Mouse (Mus musculus) liver, embryonic 14.5 days (tissue): Measurements from ENCODE around the gene Ube2h. TPM values are rescaled to one million over a fixed set of nuclear protein-coding genes. Genes with fewer than 3 reads are reported as not detected.

Experiments used
- ATAC-seq: fragments of 200-750 bp; cut with Nextera tagmentation; 2 replicates; pipeline ENCODE4 v1.8.0; 2017; ENCODE audit warnings: moderate number of reproducible peaks, mild to moderate bottlenecking, moderate library complexity; ENCODE audit not compliant: insufficient read depth
- DNase-seq, 3 experiments: peaks; one replicate each; pipeline ENCODE4 v3.0.0-alpha.2; 2012 to 2013; ENCODE audit warnings: low read depth in 3 of 3, low spot score in 3 of 3
- H3K27ac ChIP-seq: fragments of 300-500 bp; sonication (generic); 2 replicates; pipeline ENCODE4 v1.5.1; 2014; ENCODE audit warnings: moderate library complexity, mild to moderate bottlenecking, control low read depth, inconsistent platforms
- H3K27me3 ChIP-seq: fragments of 300-500 bp; sonication (generic); 2 replicates; pipeline ENCODE4 v1.6.1; 2014; ENCODE audit warnings: mild to moderate bottlenecking, low read length, moderate library complexity; ENCODE audit not compliant: control insufficient read depth, insufficient read depth
- H3K36me3 ChIP-seq: fragments of 300-500 bp; sonication (generic); replicated peaks from 2 replicates; pipeline ENCODE4 v1.6.1; 2014; ENCODE audit warnings: low read depth; ENCODE audit not compliant: control insufficient read depth, insufficient read depth
- H3K4me1 ChIP-seq, 2 experiments: fragments of 200-500 bp in 1 of 2; fragments of 300-500 bp in 1 of 2; sonication (generic) in 1 of 2; replicated peaks; 2 replicates each; pipeline ENCODE4 v1.6.1; 2012 to 2014; ENCODE audit warnings: antibody characterized with exemption in 1 of 2, inconsistent platforms in 1 of 2, low read length in 1 of 2; ENCODE audit not compliant: control insufficient read depth in 2 of 2, insufficient read depth in 2 of 2
- H3K4me2 ChIP-seq: fragments of 300-500 bp; sonication (generic); 2 replicates; pipeline ENCODE4 v1.6.1; 2014; ENCODE audit warnings: low read depth, mild to moderate bottlenecking, control low read depth, moderate library complexity
- H3K4me3 ChIP-seq, 2 experiments: fragments of 200-500 bp in 1 of 2; fragments of 300-500 bp in 1 of 2; sonication (generic) in 1 of 2; 2 replicates each; pipeline ENCODE4 v1.5.1; 2012 to 2014; ENCODE audit warnings: low read depth in 2 of 2, low read length in 2 of 2, mild to moderate bottlenecking in 2 of 2, control low read depth in 1 of 2, inconsistent platforms in 1 of 2, moderate library complexity in 1 of 2; ENCODE audit not compliant: insufficient read depth in 1 of 2
- H3K9ac ChIP-seq: fragments of 300-500 bp; sonication (generic); replicated peaks from 2 replicates; pipeline ENCODE4 v1.6.1; 2014; ENCODE audit warnings: mild to moderate bottlenecking, control low read depth, moderate library complexity
- H3K9me3 ChIP-seq: fragments of 300-500 bp; sonication (generic); 2 replicates; pipeline ENCODE4 v1.6.1; 2016; ENCODE audit warnings: low read length, mixed read lengths; ENCODE audit not compliant: control insufficient read depth
- CTCF ChIP-seq: IDR thresholded peaks from 2 replicates; pipeline ENCODE4 v1.5.1; 2016; ENCODE audit warnings: antibody characterized with exemption, low read depth, control low read depth
- EP300 ChIP-seq: IDR thresholded peaks from 2 replicates; pipeline ENCODE4 v1.6.1; 2016; ENCODE audit warnings: antibody characterized with exemption, low read depth
- WGBS: fragments of 180-500 bp; shearing (Covaris S2); extraction: QIAGEN DNeasy Blood & Tissue Kit; methylation state at CpG from one replicate; pipeline ENCODE4 v1.1.7; 2014; ENCODE audit not compliant: insufficient replicate concordance; 5-methylcytosine and 5-hydroxymethylcytosine counted together
- polyA plus RNA-seq, 2 experiments: library from polyadenylated mRNA; depleted of rRNA in 1 of 2; stranded (reverse) in 1 of 2; unstranded in 1 of 2; fragments of >200 nt; fragmentation: Nextera tagmentation in 1 of 2; extraction: Ambion mirVana in 1 of 2; gene quantifications; 2 replicates each; pipeline versions ENCODE4 v1.2.1 to v1.2.3; 2012 to 2014

The Ube2h gene
- polyA plus RNA-seq, 2 experiments: 18.7 to 27.4 TPM

DNA sequence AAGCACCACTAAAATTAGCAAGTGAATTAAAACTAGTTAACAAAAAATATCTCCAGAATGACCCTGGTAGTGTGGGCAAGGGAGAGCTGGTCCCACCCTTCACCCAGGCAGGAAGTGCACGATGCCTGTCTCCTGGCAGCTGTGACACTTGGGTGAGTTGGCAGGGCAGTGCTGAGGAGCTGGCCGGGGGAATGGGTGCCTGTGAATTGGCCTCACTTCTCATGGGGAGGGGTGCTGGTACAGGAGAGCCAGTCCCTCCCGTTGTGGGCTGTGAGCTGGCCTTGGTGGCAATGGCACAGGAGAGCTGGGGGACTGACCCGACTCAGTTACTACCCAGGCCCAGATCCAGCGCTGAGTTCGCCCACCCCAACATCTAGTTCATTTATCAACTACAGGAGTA is 16.4 kb downstream of the Ube2h start:
- 82% methylated on average over 6 of the region's 6 CpGs for WGBS
- Histone ChIP-seq H3K4me2 (no peak overlapping the region), H3K4me1 (peaks cover 9 to 11% of the 10 kb centered on the region in 2 experiments), H3K36me3 (peaks cover 30% of the 10 kb centered on the region), H3K27me3 (no peaks in the 10 kb centered on the region), H3K9ac (no peak overlapping the region), H3K27ac (no peak overlapping the region), H3K9me3 (no peaks in the 10 kb centered on the region), H3K4me3 (no peak overlapping the region)
- ATAC-seq (no peak), DNase-seq (no peak)
- TF ChIP-seq EP300 (no peak), CTCF (no peak)

DNA sequence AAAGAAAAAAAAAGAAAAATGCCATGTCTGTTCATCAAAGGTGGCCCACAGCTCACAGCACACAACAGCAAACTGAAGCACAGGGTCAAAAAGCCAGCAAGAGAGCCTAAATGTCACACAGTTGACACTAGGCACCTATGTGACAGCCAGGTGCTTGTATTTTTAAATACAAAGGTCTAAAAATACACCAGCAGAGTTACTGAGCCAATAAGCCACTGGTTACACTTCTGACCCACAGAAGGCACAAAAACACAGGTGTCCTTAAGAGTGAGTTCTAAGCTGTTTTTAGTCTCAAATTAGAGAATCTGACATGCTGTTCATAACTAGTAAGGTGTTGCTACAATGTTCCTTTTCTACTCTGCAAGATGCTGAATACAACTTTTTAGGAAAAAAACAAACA is 17.7 kb downstream of the Ube2h start:
- Histone ChIP-seq H3K4me3 (no peak overlapping the region), H3K9me3 (no peaks in the 10 kb centered on the region), H3K27me3 (no peaks in the 10 kb centered on the region), H3K27ac (no peak overlapping the region), H3K9ac (no peak overlapping the region), H3K4me2 (no peak overlapping the region), H3K4me1 (peaks cover 3 to 7% of the 10 kb centered on the region in 2 experiments; a peak in 3 of 4 replicates), H3K36me3 (peaks cover 24% of the 10 kb centered on the region)
- DNase-seq: no peak
- TF ChIP-seq CTCF (no peak), EP300 (no peak)
- ATAC-seq: no peak

DNA sequence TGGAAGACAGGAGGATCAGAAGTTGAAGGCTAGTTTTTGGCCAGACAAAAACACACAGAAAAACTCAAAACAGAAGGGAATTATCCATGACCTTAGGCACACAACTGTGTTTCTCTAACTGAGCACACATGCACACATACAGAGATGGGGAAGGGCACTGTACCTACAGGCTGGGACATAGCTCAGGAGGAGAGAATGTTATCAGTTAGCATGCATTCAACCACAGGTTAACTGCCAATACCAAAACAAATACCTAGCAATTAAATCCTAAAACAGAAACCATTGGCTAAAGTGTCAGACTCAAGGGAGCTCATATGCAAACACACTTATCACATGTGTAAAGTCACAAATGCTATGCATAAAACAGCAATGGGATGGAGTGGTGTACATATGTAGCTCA is 20.2 kb downstream of the Ube2h start:
- DNase-seq (no peak), ATAC-seq (peak; percentile 51; the same call in 1 of the 2 replicates)
- H3K4me3 ChIP-seq: no peak overlapping the region
- H3K36me3 ChIP-seq: peaks cover 37% of the 10 kb centered on the region
- no peak overlapping the region for H3K4me2 ChIP-seq
- no peak for TF ChIP-seq CTCF
- TF ChIP-seq EP300: peak; percentile 52; the same call in 1 of the 2 replicates
- H3K27ac ChIP-seq: no peak overlapping the region
- no peaks in the 10 kb centered on the region for H3K27me3 ChIP-seq
- H3K9me3 ChIP-seq: no peaks in the 10 kb centered on the region
- peaks cover 3 to 7% of the 10 kb centered on the region in 2 experiments; a peak in 3 of 4 replicates for H3K4me1 ChIP-seq
- H3K9ac ChIP-seq: no peak overlapping the region

GRCm38 (mm10) chr6:30282361-30282760 is 22.0 kb downstream of the Ube2h start:
- ATAC-seq (no peak), DNase-seq (no peak)
- Histone ChIP-seq H3K27me3 (no peaks in the 10 kb centered on the region), H3K4me3 (no peak overlapping the region), H3K9ac (no peak overlapping the region), H3K4me1 (peaks cover 3 to 7% of the 10 kb centered on the region in 2 experiments; a peak in 3 of 4 replicates), H3K9me3 (no peaks in the 10 kb centered on the region), H3K36me3 (peaks cover 48% of the 10 kb centered on the region), H3K27ac (no peak overlapping the region), H3K4me2 (no peak overlapping the region)
- whole genome bisulfite sequencing: 79% methylated on average over 2 of the region's 2 CpGs
- TF ChIP-seq EP300 (no peak), CTCF (no peak)

DNA sequence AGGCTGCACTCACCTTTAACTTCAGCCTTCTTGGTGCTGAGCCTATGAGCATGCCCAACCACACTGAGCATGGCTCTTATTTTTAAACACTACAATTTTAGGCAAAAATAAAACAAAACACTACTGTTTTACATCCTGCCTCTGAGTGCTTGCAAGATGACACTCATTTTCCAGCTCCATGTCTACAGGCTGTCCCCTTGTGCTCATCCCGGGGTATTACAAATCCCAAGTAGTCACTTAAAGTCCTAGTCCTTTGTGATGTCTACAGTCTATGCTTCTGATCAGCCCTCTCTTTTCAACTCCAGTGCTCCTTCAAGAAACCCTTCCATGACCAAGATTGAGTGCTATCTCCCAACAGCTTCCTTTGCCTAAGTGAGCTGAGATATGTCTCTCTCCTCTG is 26.0 kb downstream of the Ube2h start:
- ATAC-seq (no peak), DNase-seq (no peak)
- TF ChIP-seq CTCF: peak; percentile 50
- no peak for TF ChIP-seq EP300
- Histone ChIP-seq H3K27me3 (no peaks in the 10 kb centered on the region), H3K4me2 (no peak overlapping the region), H3K36me3 (peaks cover 45% of the 10 kb centered on the region), H3K27ac (no peak overlapping the region), H3K9me3 (no peaks in the 10 kb centered on the region), H3K4me3 (no peak overlapping the region), H3K9ac (no peak overlapping the region), H3K4me1 (peaks cover 19 to 24% of the 10 kb centered on the region in 2 experiments)
- WGBS: 77% methylated on average over 1 of the region's 1 CpGs
